Mouse (Mus musculus) ovary, postnatal 10 days (tissue): ENCODE measurements around the gene Csrnp2.
"Not testable (repeated sequence)": the region's sequence is repeated elsewhere in the genome, so short reads cannot be mapped to it uniquely, and the experiment has no call there.

ENCODE experiments used
- DNase-seq: peaks from one replicate; pipeline ENCODE4 v3.0.0; 2022; ENCODE audit warnings: low spot score

Gene Csrnp2

DNA sequence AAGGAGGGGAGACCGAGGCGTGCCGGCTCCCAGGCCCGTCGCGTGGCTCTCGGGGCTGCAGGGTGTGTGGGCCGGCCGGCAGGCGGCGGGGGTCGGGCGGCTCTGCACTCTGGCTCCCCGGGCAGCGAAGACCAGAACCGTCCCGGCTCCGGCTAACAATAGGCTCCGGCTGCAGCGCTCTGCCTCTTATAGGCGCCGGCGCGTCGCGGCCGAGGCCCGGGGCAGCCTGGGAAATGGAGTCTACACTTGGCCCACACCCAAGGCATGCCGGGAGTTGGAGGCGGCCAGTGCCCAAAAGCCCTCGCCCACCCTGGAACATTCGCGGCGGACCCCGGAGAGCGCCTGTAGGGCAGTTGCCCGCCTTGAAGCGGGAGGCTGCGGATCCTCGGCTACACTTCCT, at the start of gene Csrnp2:
Csrnp2 (minus strand) TSS at position 387 of the 400 bp plus-strand sequence.
- DNase-seq = peak; percentile 92

DNA sequence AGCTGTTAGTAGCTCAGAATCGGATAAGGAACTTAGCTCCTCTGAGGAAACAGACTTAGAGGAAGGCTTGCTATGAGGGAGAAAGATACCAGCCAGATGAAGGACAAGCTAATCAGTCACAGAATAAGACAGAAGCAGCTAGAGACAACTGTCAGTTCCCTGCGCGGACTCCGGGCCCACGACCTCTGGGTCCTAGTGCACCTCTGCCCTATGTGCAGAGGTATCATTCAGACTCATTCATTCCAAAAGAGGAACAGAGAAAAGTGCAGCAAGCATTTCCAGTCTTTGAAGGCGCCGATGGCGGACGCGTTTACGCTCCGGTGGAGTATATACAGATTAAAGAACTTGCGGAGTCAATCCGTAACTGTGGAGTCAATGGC, 48.4 kb upstream of the Csrnp2 start:
- not testable (repeated sequence) for DNase-seq

DNA sequence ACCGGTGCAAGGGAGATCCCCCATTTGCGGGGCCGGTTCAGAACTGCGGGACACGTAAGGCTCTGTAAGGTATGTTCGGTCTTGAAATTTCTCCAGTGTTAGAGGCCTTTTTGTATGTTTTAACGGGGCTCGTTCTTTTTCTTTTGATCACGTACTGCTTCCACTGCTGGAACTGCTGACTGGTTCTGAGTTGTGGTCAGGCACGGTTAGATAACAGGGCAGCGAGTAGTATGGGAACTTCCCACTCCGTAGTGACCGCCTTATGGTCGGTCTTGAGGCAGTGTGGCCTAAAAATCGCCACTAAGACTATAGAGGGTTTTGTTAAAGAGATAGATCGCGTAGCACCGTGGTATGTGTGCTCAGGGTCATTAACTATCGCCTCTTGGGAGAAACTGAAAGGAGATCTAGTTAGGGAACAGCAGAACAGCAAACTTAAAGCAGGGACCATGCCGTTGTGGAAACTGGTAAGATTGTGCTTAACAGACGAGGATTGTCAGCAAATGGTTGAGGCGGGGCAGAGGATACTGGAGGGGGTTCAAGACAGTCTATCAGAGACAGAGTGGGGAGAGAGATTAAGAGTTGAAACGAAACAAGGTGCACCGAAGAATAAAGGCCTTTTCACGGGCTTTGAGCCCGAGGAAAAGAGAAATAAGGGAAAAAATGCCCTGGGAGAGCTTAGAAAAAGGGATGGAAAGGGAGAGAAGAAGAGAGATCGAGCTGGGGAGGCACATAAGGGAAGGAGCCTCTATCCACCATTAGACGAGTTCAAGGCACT, 47.8 kb upstream of the Csrnp2 start:
- not testable (repeated sequence) for DNase-seq

DNA sequence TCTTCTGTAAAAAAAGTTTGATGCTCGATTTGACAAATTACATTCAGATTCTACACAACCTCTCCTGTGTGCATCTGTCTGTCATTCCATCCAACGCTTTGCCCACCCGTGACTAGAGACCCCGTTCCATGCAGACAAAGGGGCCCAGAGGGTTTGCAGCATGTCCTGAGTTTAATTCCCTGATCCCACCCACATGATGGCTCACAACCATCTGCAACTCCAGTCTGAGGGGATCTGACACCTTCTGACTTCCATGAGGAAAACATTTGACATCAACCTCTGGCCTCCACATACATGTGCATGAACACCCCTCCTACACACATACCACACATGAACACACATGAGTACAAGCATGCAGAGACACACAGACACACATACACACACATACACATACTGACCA, 46.1 kb upstream of the Csrnp2 start:
- DNase-seq = no peak

DNA sequence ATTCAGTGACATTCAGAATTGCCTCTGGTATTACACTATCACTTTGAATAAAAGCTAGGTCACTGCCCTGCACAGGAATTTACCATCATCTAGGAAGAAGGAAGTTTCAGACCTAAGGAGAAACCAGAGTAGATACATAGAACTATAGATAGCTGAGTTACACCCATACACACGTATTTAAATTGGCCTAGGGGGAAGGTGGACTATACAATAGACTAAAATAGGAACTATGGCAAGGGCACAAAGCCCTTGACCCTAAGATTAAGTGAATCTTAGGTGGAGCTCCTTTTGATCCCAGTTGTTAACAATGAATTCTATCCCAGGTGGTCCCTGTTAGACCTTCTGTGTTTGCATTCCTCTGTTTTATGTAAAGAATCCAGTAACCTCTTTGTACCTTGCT, 45.7 kb upstream of the Csrnp2 start:
- not testable (repeated sequence) for DNase-seq

DNA sequence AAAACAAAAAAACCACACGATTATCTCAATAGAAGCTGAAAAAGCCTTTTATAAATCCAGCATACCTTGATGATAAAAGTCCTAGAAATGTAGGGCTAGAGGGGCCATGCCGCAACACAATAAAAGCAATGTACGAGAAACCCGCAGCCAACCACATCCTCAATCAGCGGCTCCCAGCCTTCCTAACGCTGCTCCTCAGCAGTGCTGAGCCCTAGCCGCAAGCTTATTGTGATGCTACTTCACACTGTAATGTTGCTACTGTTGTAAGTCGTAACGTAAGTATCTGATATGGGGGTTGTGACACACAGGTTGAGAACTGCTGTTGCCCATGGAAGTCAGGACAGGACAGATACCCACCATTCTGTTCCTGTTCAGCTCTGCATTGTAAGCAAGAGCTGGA, 44.1 kb upstream of the Csrnp2 start:
- no peak for DNase-seq

DNA sequence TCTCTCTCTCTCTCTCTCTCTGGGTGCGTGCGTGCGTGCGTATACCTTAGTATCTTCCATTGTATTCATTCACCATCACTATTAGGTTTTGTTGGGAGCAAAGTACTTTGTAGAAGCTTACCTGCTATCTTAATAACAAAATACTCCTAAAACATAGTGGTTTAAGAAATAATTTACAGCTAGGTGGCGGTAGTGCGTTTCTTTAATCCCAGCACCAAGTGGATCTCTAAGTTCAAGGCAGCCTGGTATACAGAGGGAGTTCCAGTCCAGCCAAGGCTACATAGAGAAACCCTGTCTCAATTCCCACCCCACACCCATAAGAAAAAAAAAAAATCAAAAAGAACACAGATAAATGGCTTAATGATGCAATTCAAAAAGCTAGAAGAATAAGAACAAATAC, 42.6 kb upstream of the Csrnp2 start:
- no peak for DNase-seq

DNA sequence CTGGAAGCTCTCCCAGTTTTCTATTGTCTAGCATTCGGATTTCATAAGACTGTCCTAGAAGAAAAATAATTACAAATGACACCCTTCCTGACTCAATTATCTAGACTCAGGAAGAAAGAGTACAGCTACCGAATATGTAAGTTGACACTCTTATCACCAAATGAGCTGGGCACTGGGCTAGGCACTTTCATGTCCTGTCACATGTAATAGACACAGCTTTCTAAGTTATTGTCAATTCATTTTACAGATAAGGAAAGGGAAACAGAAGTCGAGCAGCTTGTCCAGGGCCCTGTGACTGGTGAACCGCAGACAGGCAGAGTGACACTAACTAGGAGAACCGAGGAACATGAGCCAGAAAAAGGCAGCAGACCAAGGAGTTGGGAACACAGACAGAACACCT, 32.6 kb upstream of the Csrnp2 start:
- no peak for DNase-seq

DNA sequence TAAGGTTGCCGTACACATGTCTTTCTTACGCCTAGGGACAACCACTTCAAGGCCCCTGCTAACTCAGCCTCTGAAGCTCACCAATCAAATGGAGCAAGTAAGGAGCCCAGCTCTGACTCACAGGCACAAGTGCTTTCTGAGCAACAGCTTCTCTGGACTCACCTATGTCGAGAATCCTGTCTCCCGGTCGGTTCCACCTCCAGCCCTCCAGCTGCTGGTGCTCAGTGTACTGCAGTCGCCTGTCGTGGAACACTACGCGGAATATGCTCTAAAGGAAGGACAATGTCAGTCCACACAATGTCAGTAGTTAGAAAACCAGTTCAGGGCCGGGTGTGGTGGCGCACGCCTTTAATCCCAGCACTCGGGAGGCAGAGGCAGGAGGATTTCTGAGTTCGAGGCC, 30.1 kb upstream of the Csrnp2 start:
- DNase-seq = no peak

DNA sequence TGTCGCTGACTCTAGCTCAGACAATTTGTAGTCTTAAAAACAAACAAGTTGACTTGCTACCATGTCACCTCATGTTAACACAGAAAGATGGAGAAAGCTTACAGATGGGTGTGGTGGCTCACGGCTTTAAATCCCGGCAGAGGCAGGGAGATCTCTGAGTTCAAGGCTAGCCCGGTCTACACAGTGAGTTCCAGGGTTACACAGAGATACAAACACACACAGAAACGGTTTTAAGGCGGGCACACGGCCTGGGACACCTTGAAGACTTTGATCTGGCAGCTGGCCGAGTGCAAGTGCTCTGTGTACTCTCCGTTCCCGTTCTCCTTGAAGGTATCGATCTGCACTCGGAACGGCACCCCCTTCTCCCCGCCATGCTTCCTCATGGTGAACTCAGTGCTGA, 25.0 kb upstream of the Csrnp2 start:
- no peak for DNase-seq

DNA sequence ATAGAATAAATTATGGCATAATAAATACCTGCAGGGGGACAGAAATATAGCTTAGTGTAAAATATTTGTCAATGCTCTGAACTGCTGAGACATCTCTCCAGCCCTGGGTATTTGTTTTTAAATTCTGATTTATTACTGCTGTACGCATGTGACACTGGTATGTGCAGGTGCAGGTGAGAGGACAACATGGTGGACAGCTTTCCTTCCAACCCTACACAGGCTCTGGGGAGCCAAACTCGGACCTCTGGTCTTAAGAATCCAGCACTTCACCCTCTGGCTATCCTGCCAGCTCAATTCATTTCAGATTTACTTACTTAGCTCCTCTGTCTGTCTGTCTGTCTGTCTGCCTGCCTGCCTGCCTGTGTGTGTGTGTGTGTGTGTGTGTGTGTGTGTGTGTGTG, 19.8 kb upstream of the Csrnp2 start:
- DNase-seq = no peak

DNA sequence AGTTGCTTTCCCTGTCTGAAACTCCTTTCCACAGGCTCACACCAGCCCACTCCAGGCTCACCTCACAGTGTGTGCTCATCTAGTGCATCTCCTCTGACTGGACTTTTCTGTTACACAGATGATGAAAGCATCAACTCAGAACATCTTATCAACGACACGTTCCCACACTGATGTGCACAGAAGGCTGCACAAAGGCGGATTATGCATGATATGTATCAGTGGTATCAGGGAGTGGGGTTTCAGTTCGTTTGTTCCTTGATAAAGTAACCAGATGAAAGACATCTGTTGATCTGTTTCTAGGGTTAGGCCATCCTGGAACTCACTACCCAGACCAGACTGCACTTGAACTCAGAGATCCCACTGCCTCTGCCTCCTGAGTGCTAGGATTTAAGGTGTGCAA, 18.1 kb upstream of the Csrnp2 start:
- no peak for DNase-seq

DNA sequence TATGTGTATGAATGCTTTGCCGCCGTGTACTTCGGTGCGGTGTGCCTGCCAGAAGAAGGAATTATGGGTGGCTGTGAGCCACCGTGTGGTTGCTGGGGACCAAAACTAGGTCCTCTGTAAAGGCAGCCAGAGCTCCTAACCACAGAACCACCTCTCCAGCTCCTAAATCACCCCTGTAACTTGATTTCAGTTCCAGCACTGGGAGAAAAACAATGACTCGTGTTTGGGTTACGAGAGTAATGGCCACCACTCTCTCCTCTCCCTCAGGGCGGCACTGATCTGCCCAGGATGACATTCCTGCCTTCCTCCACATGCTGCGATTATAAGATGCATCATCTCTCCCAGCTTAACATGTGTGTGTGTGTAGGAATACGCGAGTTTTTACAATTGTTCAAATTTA, 14.8 kb upstream of the Csrnp2 start:
- DNase-seq = no peak

DNA sequence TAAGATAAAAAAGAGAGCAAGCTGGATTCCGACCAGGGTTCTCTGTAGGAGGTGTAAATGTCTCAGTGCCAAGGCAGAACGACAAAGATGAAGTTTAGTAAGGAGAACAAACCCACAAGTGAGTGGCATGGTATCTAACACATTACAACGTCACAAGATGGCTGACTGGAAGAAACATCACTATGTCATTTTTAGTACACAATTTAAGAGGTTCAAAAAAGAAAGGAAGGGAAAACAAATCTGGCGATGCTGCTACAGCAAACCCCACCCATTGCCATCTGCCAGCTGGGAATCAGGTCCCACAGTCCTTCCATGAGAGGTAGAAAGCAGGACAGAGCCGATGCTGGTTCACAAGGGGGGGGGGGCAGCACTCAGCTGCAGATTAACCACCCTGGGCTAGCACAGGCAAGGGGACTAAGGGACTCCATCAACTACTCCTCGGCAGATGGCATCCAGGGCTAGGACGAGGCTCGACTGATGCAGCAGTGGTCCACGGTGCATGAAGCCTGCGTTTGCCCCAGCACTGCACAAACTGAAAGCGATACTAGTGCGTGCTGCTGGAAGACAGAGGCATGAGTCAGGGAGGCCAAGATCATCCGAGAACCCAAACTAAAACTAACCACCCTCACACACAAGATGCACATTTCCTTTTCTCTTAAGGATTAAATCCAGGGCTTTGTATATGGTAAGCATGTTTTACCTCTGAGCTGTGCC, 13.3 kb upstream of the Csrnp2 start:
- DNase-seq = no peak

DNA sequence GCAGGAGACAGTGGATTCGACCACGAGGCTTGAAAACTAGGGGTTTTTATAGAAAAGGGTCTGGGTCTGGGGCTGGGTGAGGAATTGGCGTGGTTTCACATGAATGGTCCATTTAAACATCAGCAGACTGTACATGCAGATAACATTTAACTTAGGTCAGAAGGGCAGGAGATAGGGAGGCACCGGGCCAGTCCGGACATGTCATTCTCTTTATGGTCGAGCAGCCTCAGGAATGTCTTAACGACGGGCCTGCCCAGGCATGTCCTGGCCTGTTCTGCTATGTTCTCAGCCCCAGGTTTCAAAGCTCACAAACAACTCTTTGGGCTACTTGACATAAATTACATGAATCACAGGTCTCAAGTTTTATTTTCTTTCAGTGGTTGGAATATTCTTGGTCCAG, 4.2 kb upstream of the Csrnp2 start:
- DNase-seq = not testable (repeated sequence)

DNA sequence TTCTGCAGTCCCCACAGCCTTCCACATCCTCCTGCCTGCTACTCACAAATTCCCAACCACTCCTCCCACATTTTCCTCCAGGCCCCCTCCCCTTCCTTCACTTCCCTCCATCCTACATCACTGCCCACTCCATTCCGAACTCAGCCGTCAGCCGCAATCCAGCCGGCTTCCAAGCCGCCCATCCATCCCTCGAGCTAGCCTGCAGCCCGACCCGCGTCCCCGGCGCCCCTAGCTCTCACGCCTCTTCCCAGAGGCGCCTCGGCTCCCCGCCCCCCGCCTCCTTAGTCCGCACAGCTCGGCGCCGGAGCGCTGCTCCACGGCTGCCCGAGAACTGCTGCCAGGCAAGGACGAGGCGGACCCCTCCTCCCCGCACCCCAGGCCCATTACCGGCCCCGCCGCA, 641 bp downstream of the Csrnp2 start:
- no peak for DNase-seq

DNA sequence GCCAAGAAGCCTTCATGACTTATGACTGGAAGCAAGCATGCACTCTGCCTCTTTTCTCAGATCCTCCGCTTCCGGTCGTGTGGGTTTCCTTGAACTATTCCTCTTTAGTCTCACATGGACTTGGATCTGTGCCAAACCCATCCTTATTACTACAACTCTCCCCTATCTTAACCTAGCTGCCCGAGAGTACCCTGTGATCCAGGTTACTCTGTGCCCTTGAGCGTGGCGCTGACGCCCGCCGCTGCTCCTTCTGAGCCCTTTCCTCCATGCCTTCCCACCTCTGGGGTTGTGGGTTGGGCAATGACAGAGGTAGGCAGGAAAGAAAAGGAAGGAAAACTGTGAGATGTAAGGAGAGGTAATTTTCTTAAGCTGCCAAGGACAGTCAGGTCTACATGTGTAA, 3.3 kb downstream of the Csrnp2 start:
- no peak for DNase-seq

DNA sequence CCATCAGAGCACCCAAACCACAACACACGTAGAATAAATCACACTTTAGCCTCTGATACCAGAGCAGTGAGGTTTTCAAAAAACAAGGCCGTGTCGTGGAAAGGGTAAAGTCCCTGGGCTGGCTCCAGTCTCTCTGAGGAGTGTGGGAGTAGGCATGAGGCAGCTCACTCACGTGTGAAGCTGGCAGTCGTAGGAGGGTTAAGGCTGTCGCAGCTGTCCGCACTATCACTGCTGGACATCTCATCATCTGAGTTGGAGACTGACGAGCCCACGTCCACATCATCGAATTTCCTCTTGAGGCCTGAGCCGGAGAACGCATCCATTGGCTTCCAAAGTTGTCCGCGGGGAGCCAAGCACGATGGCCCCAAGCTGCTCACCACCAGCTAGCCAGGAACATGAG, 6.0 kb downstream of the Csrnp2 start:
- DNase-seq = no peak

DNA sequence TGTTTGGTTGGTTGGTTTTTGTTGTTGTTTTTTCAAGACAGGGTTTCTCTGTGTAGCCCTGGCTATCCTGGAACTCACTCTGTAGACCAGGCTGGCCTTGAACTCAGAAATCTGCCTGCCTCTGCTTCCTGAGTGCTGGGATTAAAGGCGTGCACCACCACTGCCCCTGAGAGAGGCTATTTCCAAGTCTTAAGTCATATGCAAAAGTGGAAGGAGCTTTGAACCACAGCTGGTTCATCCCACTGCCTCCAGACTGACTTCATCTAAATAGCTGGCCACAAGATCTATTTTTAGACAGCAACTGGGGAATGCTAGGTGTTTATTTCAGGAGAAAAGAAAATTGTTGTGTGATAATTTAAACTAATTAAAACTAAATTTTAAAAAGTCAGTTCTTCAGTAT, 7.0 kb downstream of the Csrnp2 start:
- not testable (repeated sequence) for DNase-seq

DNA sequence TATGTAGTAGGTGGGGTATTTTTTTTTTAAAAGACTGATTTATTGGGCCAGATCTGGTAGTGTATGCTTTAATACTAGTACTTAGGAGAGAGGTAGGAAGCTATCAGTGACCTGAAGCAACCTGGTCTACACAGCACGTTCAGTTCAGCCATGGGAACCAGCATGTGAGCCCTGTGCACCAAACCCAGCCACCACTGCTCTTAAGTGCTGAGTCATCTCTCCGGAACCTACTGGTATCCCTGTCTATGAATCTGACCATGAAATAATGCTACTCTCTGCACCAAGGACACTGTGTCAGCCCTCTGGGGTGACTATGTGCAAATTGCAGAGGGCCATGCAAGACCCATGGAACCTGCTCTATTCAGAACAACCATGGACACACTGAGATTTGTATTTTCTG, 8.2 kb downstream of the Csrnp2 start:
- DNase-seq = no peak

DNA sequence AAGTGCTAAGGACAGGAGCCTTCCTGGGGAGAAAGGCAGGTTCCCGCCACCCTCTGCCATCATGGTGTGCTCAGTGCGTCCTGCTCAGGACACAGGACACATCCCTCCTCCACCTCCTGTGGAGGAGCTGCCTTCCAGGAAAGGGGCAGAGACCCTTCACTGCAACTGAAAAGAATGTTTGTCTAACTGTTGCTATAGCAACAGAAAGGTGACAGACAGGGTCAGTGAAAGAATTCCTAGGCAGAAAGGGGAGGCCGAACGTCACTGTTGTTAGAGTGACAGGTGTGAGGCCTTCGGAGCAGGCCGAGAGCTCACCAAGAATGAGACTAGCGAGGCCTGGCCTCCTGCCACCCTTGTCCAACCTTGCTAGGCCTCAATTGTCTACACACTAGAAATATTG, 8.8 kb downstream of the Csrnp2 start:
- no peak for DNase-seq

DNA sequence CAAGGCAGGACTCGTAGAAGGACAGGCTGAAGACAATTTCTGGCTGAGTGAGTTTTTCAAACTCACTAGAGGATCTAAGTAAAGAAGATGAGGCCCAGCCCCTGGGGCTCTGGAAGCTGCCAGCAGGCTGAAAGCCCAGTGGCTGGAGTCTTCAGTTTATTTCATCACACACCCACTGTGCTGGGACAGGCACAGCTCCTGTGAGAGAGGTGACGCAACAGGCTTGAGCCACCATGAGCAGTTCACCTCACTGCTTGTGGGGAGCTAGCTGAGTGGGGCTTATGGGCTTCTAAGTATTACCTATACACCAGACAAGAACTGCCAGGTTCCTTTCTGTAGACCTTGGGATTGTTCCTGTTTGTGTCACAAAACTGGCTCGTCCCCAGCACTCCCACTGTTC, 9.7 kb downstream of the Csrnp2 start:
- DNase-seq = no peak

DNA sequence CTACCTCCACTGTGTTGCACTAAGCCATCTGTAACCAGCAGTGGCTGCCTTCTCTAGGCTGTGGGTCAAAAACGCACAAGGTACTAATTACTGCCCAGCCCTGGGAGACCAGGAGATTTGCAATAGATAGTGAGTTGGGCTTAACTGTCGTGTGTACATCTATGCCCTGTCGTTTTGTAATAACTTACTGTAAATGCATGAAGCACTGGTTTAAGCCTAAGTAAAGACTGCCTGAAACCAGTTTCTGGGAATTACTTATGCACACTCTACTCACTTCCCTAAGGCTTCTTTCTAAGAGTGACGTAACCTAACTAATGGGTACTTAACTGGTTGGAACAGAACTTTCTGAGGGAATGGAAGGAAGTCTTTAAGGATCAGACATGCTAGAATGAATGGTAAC, 16.4 kb downstream of the Csrnp2 start:
- no peak for DNase-seq

DNA sequence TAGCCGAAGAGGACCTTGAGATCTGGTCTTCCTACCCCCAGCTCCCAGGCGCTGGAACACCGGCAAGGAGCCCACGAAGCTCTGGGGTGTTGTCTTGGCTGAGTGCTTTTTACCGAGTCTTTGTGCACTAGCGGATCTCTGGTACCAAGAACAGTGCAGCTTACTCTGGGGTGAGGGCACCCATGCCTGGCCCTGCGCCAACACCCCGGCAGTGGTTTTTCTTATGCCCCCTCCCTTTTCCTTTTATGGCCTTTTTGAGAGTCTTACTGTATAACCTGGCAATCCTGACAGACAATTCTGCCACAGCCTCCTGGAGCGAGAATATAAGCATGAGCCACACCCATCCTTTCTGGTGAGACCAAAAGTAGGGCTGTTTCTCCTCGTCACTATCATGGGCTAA, 16.9 kb downstream of the Csrnp2 start:
- no peak for DNase-seq
